Mouse (Mus musculus): ENCODE measurements around the gene Fbxl16.
"Not testable (repeated sequence)": the region's sequence is repeated elsewhere in the genome, so short reads cannot be mapped to it uniquely, and the experiment has no call there.

The Fbxl16 gene

GRCm38 (mm10) chr17:25794197-25794596 is 14.7 kb upstream of the Fbxl16 start:
- intact Hi-C loops (cut with DNase I): loop anchor here (10.0 kb wide), 1 partner anchor 219 kb away; the partner anchor contains the start of genes Lmf1 and Sox8

- intact Hi-C loops (cut with DNase I): loop anchor here (10.0 kb wide), 1 partner anchor 220 kb away; the partner anchor contains the start of genes Lmf1 and Sox8
These were observed 13.9 kb upstream of the Fbxl16 start for GRCm38 (mm10) chr17:25794998-25795397.

- intact Hi-C loops (cut with DNase I): loop anchor here (10.0 kb wide), 1 partner anchor 221 kb away; the partner anchor contains the start of genes Lmf1 and Sox8
These were observed 13.2 kb upstream of the Fbxl16 start, which contains the start of gene AC134908.4 for GRCm38 (mm10) chr17:25795609-25796092. AC134908.4 (minus strand) TSS chr17:25795659.

GRCm38 (mm10) chr17:25796211-25796771 is 12.6 kb upstream of the Fbxl16 start:
- intact Hi-C loops (cut with DNase I): loop anchor here (10.0 kb wide), 1 partner anchor 221 kb away; the partner anchor contains the start of genes Lmf1 and Sox8

- intact Hi-C loops (cut with DNase I): loop anchor here (10.0 kb wide), 1 partner anchor 222 kb away; the partner anchor contains the start of genes Lmf1 and Sox8
These were observed 11.9 kb upstream of the Fbxl16 start, which contains the start of gene Metrn for GRCm38 (mm10) chr17:25796951-25797369. Metrn (minus strand) TSS chr17:25797136.

GRCm38 (mm10) chr17:25801029-25801428 is 7.9 kb upstream of the Fbxl16 start:
- intact Hi-C loops (cut with DNase I): loop anchor here (1.0 kb wide), 1 partner anchor 69 kb away; no protein-coding TSS in a partner anchor

- intact Hi-C loops (cut with DNase I): loop anchor here (2.0 kb wide), 1 partner anchor 30 kb away; the partner anchor contains the start of gene Narfl
These were observed 5.9 kb upstream of the Fbxl16 start for GRCm38 (mm10) chr17:25802825-25803517.

- intact Hi-C loops (cut with DNase I): no loop called here
These were observed 2.4 kb upstream of the Fbxl16 start for GRCm38 (mm10) chr17:25806507-25806906.

- intact Hi-C loops (cut with DNase I): not testable (repeated sequence)
These were observed 1.4 kb upstream of the Fbxl16 start for GRCm38 (mm10) chr17:25807452-25807851.

- intact Hi-C loops (cut with DNase I): no loop called here
These were observed 857 bp upstream of the Fbxl16 start for GRCm38 (mm10) chr17:25808028-25808427.

GRCm38 (mm10) chr17:25809606-25810340 is 888 bp downstream of the Fbxl16 start:
- intact Hi-C loops (cut with DNase I): no loop called here

GRCm38 (mm10) chr17:25810890-25811289 is 2.0 kb downstream of the Fbxl16 start:
- intact Hi-C loops (cut with DNase I): no loop called here

- intact Hi-C loops (cut with DNase I): no loop called here
These were observed 4.6 kb downstream of the Fbxl16 start for GRCm38 (mm10) chr17:25813471-25813870.

- intact Hi-C loops (cut with DNase I): no loop called here
These were observed 8.8 kb downstream of the Fbxl16 start for GRCm38 (mm10) chr17:25817662-25818061.

GRCm38 (mm10) chr17:25818851-25819780 is 10.2 kb downstream of the Fbxl16 start:
- intact Hi-C loops (cut with DNase I): no loop called here

GRCm38 (mm10) chr17:25823452-25823851 is 14.6 kb downstream of the Fbxl16 start, which contains the start of gene Wdr24:
Wdr24 (plus strand) TSS chr17:25823627.
- intact Hi-C loops (cut with DNase I): no loop called here

GRCm38 (mm10) chr17:25824362-25825142 is 15.7 kb downstream of the Fbxl16 start:
- intact Hi-C loops (cut with DNase I): no loop called here

GRCm38 (mm10) chr17:25825311-25825710 is 16.4 kb downstream of the Fbxl16 start:
- intact Hi-C loops (cut with DNase I): no loop called here

GRCm38 (mm10) chr17:25825984-25826570 is 17.2 kb downstream of the Fbxl16 start:
- intact Hi-C loops (cut with DNase I): no loop called here
